ENCODE assay signal across 14 mouse cellular contexts in genomic region chr5:136862806-136863205, GRCm38 (mm10). TPM values are rescaled to one million over a fixed set of nuclear protein-coding genes. Genes with fewer than 3 reads are reported as not detected.
DNase-seq lines count a peak whose midpoint lies in the region; ATAC-seq lines count a peak whose summit lies in the region.
"Had no signal": no experiment of that assay in that cellular context is flagged by ENCODE, and none has a peak within 500 bp of the region (broad histone marks: within the 10 kb centered on the region; RNA-seq: fewer than 3 reads in every experiment).

No protein-coding gene starts in this region.

- H3K36me3 ChIP-seq in heart, embryonic 13.5 days = no peaks in the 10 kb centered on the region
- no peaks in the 10 kb centered on the region for H3K36me3 ChIP-seq in lung, embryonic 15.5 days
- H3K36me3 ChIP-seq in limb, embryonic 10.5 days = peaks cover 30% of the 10 kb centered on the region
- H3K36me3 ChIP-seq: midbrain, embryonic 13.5 days had no signal

- DNase-seq in heart, adult 11 months = no peak
- DNase-seq in lung, postnatal 36 days = no peak
- DNase-seq in limb, embryonic 10.5 days (ENCODE audit: low spot score) = no peak
- peak; percentile 36 for DNase-seq in thymus, postnatal 25 days
- no peak for DNase-seq in gastrocnemius, postnatal 10 days
- DNase-seq in left cerebral cortex, adult 8-10 months (ENCODE audit: low spot score in 2 of 2) = no peak
- DNase-seq: adrenal gland, adult 8-10 months; cerebellum, adult 11-12 months had no signal

- no peak overlapping the region for H3K4me3 ChIP-seq in heart, embryonic 13.5 days
- H3K4me3 ChIP-seq in lung, embryonic 15.5 days = no peak overlapping the region
- 0 out of 2 replicates have a peak overlapping the region, but pooled peaks have one; percentile 8 for H3K4me3 ChIP-seq in limb, embryonic 10.5 days
- H3K4me3 ChIP-seq: midbrain, embryonic 13.5 days had no signal

- H3K4me2 ChIP-seq in heart, embryonic 13.5 days = no peak overlapping the region
- H3K4me2 ChIP-seq in lung, embryonic 15.5 days = no peak overlapping the region
- H3K4me2 ChIP-seq: midbrain, embryonic 13.5 days had no signal

- no peak for ATAC-seq in heart, embryonic 13.5 days (ENCODE audit: extremely low read depth, insufficient number of reproducible peaks, low FRiP score, low TSS enrichment)
- no peak for ATAC-seq in lung, embryonic 15.5 days (ENCODE audit: borderline replicate concordance, extremely low read depth, low FRiP score, low TSS enrichment)
- ATAC-seq: midbrain, embryonic 13.5 days; Patski had no signal

- no peaks in the 10 kb centered on the region for H3K9me3 ChIP-seq in heart, embryonic 13.5 days
- no peaks in the 10 kb centered on the region for H3K9me3 ChIP-seq in lung, embryonic 15.5 days
- H3K9me3 ChIP-seq in limb, embryonic 10.5 days (replicated peaks) = no peaks in the 10 kb centered on the region
- H3K9me3 ChIP-seq: midbrain, embryonic 13.5 days had no signal

- H3K27me3 ChIP-seq in heart, embryonic 13.5 days (replicated peaks) = peaks cover 23% of the 10 kb centered on the region
- no peaks in the 10 kb centered on the region for H3K27me3 ChIP-seq in lung, embryonic 15.5 days
- no peaks in the 10 kb centered on the region for H3K27me3 ChIP-seq in limb, embryonic 10.5 days (ENCODE audit: low read depth, poor library complexity, severe bottlenecking)
- H3K27me3 ChIP-seq: midbrain, embryonic 13.5 days had no signal

- 51% methylated on average over 4 of the region's 4 CpGs for WGBS in heart, embryonic 13.5 days
- 57% methylated on average over 4 of the region's 4 CpGs for WGBS in lung, embryonic 15.5 days
- WGBS in limb, embryonic 10.5 days = 35% methylated on average over 4 of the region's 4 CpGs

- peak overlapping the region; percentile 91 for H3K27ac ChIP-seq in heart, embryonic 13.5 days (replicated peaks)
- H3K27ac ChIP-seq in lung, embryonic 15.5 days = peak overlapping the region; percentile 78
- H3K27ac ChIP-seq in limb, embryonic 10.5 days = peak overlapping the region; percentile 97
- H3K27ac ChIP-seq: liver, embryonic 14.5 days had no signal

- H3K4me1 ChIP-seq in heart, embryonic 13.5 days = peaks cover 39% of the 10 kb centered on the region
- H3K4me1 ChIP-seq in lung, embryonic 15.5 days = peaks cover 24% of the 10 kb centered on the region
- peaks cover 67% of the 10 kb centered on the region for H3K4me1 ChIP-seq in limb, embryonic 10.5 days

- H3K9ac ChIP-seq in heart, embryonic 13.5 days = peak overlapping the region; percentile 11; the same call in 1 of the 2 replicates
- H3K9ac ChIP-seq in lung, embryonic 15.5 days = no peak overlapping the region
- H3K9ac ChIP-seq: liver, embryonic 14.5 days; midbrain, embryonic 13.5 days had no signal

RNA-seq across cellular contexts. Expression of gene Col26a1, which starts 20.2 kb away (rescaled TPM):
- polyA plus RNA-seq in heart, embryonic 13.5 days (2015; fragmentation: Nextera tagmentation; extraction: Ambion mirVana) = 20.2 and 21.8 TPM in 2 replicates
- 12.1 and 13.5 TPM in 2 replicates for polyA plus RNA-seq in lung, embryonic 15.5 days (2015; fragmentation: Nextera tagmentation; extraction: Ambion mirVana)
- 128 TPM in 2 replicates for polyA plus RNA-seq in limb, embryonic 10.5 days (2016; fragmentation: Nextera tagmentation; extraction: Ambion mirVana)
- 10 to 100 TPM; 24.4 to 28.0 TPM for total RNA-seq in gastrocnemius, postnatal 10 days (2021)
- total RNA-seq in left cerebral cortex, adult 8-10 months (2022) = 1 to 10 TPM; 6.0 to 8.4 (median 6.8) TPM
- total RNA-seq: hematopoietic stem cell, adult 5-6 weeks had no signal

RNA-seq across cellular contexts. Expression of gene Ift22, which starts 45.1 kb away (rescaled TPM):
- 32.7 and 38.7 TPM in 2 replicates for polyA plus RNA-seq in heart, embryonic 13.5 days (2015; fragmentation: Nextera tagmentation; extraction: Ambion mirVana)
- 84.6 and 87.1 TPM in 2 replicates for polyA plus RNA-seq in lung, embryonic 15.5 days (2015; fragmentation: Nextera tagmentation; extraction: Ambion mirVana)
- polyA plus RNA-seq in limb, embryonic 10.5 days (2016; fragmentation: Nextera tagmentation; extraction: Ambion mirVana) = 73.6 and 84.0 TPM in 2 replicates
- 1 to 10 TPM; 7.3 to 8.3 TPM for total RNA-seq in gastrocnemius, postnatal 10 days (2021)
- total RNA-seq in left cerebral cortex, adult 8-10 months (2022) = 10 to 100 TPM; 87.2 to 95.6 (median 91.6) TPM
